Mouse (Mus musculus): ENCODE data around the gene CK137956. TPM values are rescaled to one million over a fixed set of nuclear protein-coding genes. Genes with fewer than 3 reads are reported as not detected.

CK137956 gene
- polyA plus RNA-seq (2012; ENCODE audit: insufficient read depth, insufficient read length, missing spikeins) = not detected in 2 replicates

GRCm38 (mm10) chr4:127970901-127971868 lies at the start of gene CK137956:
TSS of gene CK137956 (minus strand) at chr4:127970951.
- TF ChIP-seq POLR2A (IDR thresholded peaks at IDR 0.05; ENCODE audit: borderline replicate concordance, low read depth, low read length) (no peak), CTCF (IDR thresholded peaks at IDR 0.05; ENCODE audit: low read depth, low read length) (no peak)
- H3K27ac ChIP-seq (ENCODE audit: insufficient read depth, low read depth, low read length) = no peak within 1 kb of the TSS
- H3K4me3 ChIP-seq (ENCODE audit: insufficient read depth, low read length) = no peak within 1 kb of the TSS
- H3K4me1 ChIP-seq (ENCODE audit: control insufficient read depth, insufficient read depth, low read length) = no peaks in the 10 kb centered on the region

DNA sequence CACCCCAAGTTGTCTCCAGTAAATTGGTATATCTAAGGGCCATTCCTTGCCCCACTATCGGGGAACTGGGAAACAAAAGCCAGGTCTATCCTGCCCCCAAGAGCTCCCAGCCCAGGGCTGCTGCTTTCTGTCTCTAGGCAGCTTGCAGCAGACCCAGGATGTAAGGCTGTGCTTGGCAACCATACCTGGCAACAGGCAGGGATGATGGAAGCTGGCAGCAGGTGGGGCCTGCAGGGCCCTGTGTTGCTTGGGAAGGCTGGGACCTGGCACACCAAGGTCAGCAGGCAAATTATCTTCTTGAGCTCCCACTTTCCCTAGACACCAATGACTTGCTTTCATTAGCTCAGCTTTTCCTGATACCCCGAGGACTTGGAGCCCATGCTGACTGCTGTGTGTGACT lies 48.7 kb upstream of the CK137956 start:
- TF ChIP-seq CTCF (IDR thresholded peaks at IDR 0.05; ENCODE audit: low read depth, low read length) = no peak
- no peak for TF ChIP-seq POLR2A (IDR thresholded peaks at IDR 0.05; ENCODE audit: borderline replicate concordance, low read depth, low read length)
- no peak overlapping the region for H3K4me3 ChIP-seq (ENCODE audit: insufficient read depth, low read length)
- H3K27ac ChIP-seq (ENCODE audit: insufficient read depth, low read depth, low read length) = no peak overlapping the region

DNA sequence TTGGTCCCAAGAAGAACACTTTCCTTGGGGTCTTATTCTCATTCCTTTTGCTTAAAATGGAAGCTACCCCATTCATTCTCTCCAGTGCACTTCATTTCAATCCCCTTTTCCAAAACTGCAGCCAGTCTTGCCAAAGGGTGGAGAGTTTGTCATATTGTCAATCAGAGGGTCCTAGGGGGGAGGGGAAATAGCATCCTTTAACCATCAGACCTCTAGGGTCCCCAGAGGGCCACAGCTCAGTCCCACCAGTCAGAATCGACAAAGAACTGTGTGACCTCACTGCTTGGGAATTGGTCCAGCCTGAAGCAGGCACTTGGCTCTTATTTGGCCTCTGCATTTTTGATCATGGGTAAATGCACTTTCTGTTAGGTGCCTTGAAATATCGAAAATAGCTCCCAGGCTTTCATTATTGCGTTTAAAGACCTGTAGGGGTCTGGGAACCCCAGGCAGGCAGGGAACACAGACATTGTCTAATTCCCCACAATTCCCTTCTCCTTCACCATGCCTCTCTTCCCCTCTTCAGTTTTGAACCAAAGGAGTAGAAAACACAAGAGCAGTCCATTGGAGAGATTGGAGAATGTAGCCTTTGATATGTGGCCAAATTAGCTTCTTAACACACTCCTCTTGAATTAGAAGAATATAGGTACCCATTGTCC lies 34.2 kb upstream of the CK137956 start:
- Histone ChIP-seq H3K27ac (ENCODE audit: insufficient read depth, low read depth, low read length) (no peak overlapping the region), H3K4me3 (ENCODE audit: insufficient read depth, low read length) (no peak overlapping the region), H3K4me1 (ENCODE audit: control insufficient read depth, insufficient read depth, low read length) (no peaks in the 10 kb centered on the region)
- TF ChIP-seq POLR2A (IDR thresholded peaks at IDR 0.05; ENCODE audit: borderline replicate concordance, low read depth, low read length) = no peak
- no peak for TF ChIP-seq CTCF (IDR thresholded peaks at IDR 0.05; ENCODE audit: low read depth, low read length)

More for the DNA sequence above, 48.7 kb upstream of the CK137956 start:
- H3K4me1 ChIP-seq (ENCODE audit: control insufficient read depth, insufficient read depth, low read length) = no peaks in the 10 kb centered on the region

DNA sequence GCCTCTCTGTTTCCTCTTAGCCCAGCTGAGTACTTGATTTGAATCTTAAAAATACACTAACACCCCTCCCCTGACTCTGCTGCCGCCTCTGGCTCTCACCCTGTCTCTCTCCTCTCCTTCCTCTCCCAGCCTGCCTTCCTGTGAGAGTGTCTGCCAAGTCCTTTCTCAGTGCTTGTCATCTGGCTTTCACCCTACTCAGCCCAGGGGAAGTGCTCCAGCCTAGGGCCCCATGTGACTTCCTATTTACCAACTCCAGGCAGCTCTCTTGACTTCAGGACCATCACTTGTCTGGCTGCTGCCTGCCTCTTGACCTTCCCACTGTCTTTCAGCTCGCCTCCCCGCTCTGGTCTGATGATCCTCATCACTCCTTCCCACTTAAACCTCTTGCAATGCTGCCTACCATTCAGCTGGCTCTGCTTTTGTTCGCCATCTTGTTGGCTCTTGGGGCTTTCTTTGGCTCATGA lies 31.9 kb upstream of the CK137956 start:
- Histone ChIP-seq H3K4me1 (ENCODE audit: control insufficient read depth, insufficient read depth, low read length) (no peaks in the 10 kb centered on the region), H3K27ac (ENCODE audit: insufficient read depth, low read depth, low read length) (no peak overlapping the region), H3K4me3 (ENCODE audit: insufficient read depth, low read length) (no peak overlapping the region)
- TF ChIP-seq POLR2A (IDR thresholded peaks at IDR 0.05; ENCODE audit: borderline replicate concordance, low read depth, low read length) = no peak
- TF ChIP-seq CTCF (IDR thresholded peaks at IDR 0.05; ENCODE audit: low read depth, low read length) = no peak

DNA sequence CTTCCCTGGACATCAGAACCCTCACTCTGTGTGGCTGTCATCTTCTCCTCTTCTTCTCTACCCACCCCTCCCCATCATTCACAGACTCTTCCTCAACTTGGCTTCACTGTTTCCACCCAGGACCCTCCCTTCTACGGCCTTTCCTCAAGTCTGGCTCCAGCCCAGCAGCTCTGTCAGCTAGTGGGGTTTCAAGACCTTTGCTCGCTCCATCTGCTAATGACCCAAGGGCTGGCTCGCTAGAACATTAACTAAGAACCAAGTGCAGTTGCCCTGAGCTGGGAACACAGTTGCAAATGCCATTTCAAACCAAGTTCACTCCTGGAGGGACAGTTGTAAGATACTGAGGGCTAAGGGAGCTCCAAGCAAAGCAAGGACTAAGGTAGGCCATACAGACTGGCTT lies 28.5 kb upstream of the CK137956 start:
- no peak overlapping the region for H3K4me3 ChIP-seq (ENCODE audit: insufficient read depth, low read length)
- no peaks in the 10 kb centered on the region for H3K4me1 ChIP-seq (ENCODE audit: control insufficient read depth, insufficient read depth, low read length)
- no peak overlapping the region for H3K27ac ChIP-seq (ENCODE audit: insufficient read depth, low read depth, low read length)
- TF ChIP-seq CTCF (IDR thresholded peaks at IDR 0.05; ENCODE audit: low read depth, low read length) = no peak
- no peak for TF ChIP-seq POLR2A (IDR thresholded peaks at IDR 0.05; ENCODE audit: borderline replicate concordance, low read depth, low read length)

- H3K4me1 ChIP-seq (ENCODE audit: control insufficient read depth, insufficient read depth, low read length) = no peaks in the 10 kb centered on the region
- no peak for TF ChIP-seq CTCF (IDR thresholded peaks at IDR 0.05; ENCODE audit: low read depth, low read length)
- no peak for TF ChIP-seq POLR2A (IDR thresholded peaks at IDR 0.05; ENCODE audit: borderline replicate concordance, low read depth, low read length)
- H3K27ac ChIP-seq (ENCODE audit: insufficient read depth, low read depth, low read length) = no peak overlapping the region
- no peak overlapping the region for H3K4me3 ChIP-seq (ENCODE audit: insufficient read depth, low read length)
Measured at GRCm38 (mm10) chr4:127989347-127989995, 18.7 kb upstream of the CK137956 start.

DNA sequence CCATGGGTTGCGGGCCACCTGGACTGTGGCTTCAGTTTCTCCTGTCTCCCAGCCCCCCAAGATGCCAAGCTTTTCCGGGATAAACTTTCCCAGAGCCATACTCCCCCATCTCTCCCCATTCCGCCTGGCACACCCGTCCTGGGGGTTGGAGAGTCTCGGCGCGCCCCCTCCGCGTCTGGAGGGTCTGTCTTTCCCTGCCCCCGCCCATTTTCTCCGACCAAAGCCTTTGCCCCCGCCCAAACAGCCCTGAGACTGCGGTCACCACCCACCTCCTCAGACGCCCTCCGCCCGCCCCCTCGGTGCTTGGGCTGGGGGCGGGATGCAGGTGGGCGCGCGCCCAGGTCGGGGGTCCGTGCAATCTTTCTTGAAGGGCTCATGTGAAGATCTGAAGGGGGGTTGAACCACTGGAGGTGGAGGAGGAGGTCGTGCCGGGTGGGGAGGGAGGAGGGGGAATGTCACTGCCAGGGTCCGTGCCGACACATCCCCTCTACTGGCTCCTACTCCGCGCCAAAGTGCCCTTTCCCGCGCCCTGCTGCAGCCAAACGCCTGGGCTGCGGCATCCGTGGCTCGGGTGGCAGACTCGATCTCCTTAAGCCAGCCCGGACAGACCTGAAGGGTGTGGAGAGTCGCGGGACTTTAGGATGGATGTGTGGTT lies 17.9 kb upstream of the CK137956 start:
- TF ChIP-seq CTCF (IDR thresholded peaks at IDR 0.05; ENCODE audit: low read depth, low read length) (no peak), POLR2A (IDR thresholded peaks at IDR 0.05; ENCODE audit: borderline replicate concordance, low read depth, low read length) (no peak)
- no peaks in the 10 kb centered on the region for H3K4me1 ChIP-seq (ENCODE audit: control insufficient read depth, insufficient read depth, low read length)
- no peak overlapping the region for H3K4me3 ChIP-seq (ENCODE audit: insufficient read depth, low read length)
- H3K27ac ChIP-seq (ENCODE audit: insufficient read depth, low read depth, low read length) = no peak overlapping the region

GRCm38 (mm10) chr4:127987784-127988455 lies 17.2 kb upstream of the CK137956 start, which contains the start of gene Csmd2:
TSS of gene Csmd2 (plus strand) at chr4:127987857.
- H3K4me3 ChIP-seq (ENCODE audit: insufficient read depth, low read length) = no peak within 1 kb of the TSS
- H3K4me1 ChIP-seq (ENCODE audit: control insufficient read depth, insufficient read depth, low read length) = no peaks in the 10 kb centered on the region
- H3K27ac ChIP-seq (ENCODE audit: insufficient read depth, low read depth, low read length) = no peak within 1 kb of the TSS
- TF ChIP-seq CTCF (IDR thresholded peaks at IDR 0.05; ENCODE audit: low read depth, low read length) = no peak
- no peak for TF ChIP-seq POLR2A (IDR thresholded peaks at IDR 0.05; ENCODE audit: borderline replicate concordance, low read depth, low read length)

Data from bone marrow macrophage, adult 2 months (primary cell).